Mouse (Mus musculus): ENCODE measurements around the gene Ttll11. TPM values are rescaled to one million over a fixed set of nuclear protein-coding genes. Genes with fewer than 3 reads are reported as not detected.

Gene Ttll11
- polyA plus RNA-seq, 1 experiment from 2014 or later = 6.1 TPM

DNA sequence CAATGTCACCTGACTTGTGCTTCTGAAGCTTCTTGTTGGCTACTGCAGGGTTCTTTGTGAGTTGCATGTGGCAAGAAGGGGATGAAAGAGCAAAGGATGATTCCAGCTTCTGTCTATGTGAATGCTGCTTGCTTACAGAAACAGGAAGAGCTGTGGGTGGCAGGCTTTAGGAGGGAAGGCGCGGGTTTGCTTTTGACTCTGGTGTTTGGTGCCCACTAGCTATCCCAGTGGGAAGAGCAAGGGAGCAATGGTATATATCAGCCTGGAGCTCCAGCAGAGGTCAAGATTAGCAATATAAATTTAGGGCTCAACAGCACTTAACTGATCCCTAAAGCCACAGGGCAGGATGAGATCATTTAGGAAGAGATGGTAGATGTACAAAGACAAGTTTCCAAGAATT, 82.6 kb downstream of the Ttll11 start:
- 74% methylated on average over 2 of the region's 2 CpGs for WGBS

DNA sequence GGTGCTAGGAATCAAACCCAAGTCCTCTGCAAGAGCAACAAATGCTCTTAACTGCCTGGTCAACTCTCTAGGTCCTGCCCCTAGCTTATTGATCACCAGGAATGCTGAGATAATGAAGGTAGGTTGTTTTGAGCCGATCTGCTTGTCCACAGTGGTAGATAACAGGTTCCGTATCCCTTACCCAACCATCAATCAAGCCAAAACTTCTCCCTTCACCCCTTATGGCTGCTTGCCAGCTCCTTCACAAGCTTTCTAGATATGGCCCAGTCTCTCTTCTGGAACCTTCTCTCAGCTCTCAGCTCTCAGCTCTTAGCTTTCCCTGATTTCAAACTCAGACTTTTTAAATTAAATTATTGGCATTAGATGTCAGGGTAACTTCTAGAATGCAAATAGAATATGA, 85.2 kb downstream of the Ttll11 start:
- H3K9ac ChIP-seq = no peak overlapping the region
- H3K4me1 ChIP-seq (replicated peaks) = no peaks in the 10 kb centered on the region
- WGBS = 89% methylated on average over 2 of the region's 2 CpGs
- no peak for ATAC-seq (ENCODE audit: low FRiP score, low read depth)
- no peaks in the 10 kb centered on the region for H3K9me3 ChIP-seq
- no peaks in the 10 kb centered on the region for H3K36me3 ChIP-seq
- no peaks in the 10 kb centered on the region for H3K27me3 ChIP-seq
- no peak overlapping the region for H3K4me3 ChIP-seq
- no peak overlapping the region for H3K27ac ChIP-seq (replicated peaks)
- no peak overlapping the region for H3K4me2 ChIP-seq

More for the DNA sequence above, 82.6 kb downstream of the Ttll11 start:
- Histone ChIP-seq H3K36me3 (no peaks in the 10 kb centered on the region), H3K9ac (no peak overlapping the region), H3K4me2 (no peak overlapping the region), H3K4me3 (no peak overlapping the region), H3K9me3 (no peaks in the 10 kb centered on the region), H3K27me3 (no peaks in the 10 kb centered on the region), H3K27ac (replicated peaks) (no peak overlapping the region), H3K4me1 (replicated peaks) (no peaks in the 10 kb centered on the region)
- ATAC-seq (ENCODE audit: low FRiP score, low read depth) = no peak

DNA sequence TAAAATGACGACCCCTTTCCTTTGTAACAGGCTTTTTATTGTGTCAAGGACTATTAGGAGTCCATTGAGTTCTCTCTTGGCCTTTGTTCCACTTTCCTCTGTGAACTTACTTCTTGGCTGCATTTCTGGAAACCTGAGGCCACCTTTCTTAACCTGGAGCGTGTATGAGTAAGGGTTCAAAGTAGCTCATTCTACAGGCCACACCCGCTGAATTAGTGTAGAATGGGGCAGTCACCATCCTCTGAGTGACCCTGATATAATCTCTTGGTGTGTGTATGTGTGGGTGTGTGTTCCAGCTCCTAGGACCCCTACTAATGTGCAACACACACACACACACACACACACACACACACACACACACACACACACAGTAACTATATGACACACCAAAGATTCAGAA, 89.1 kb downstream of the Ttll11 start:
- no peak overlapping the region for H3K9ac ChIP-seq
- H3K36me3 ChIP-seq = no peaks in the 10 kb centered on the region
- H3K4me3 ChIP-seq = no peak overlapping the region
- H3K27ac ChIP-seq (replicated peaks) = no peak overlapping the region
- no peaks in the 10 kb centered on the region for H3K27me3 ChIP-seq
- no peak for ATAC-seq (ENCODE audit: low FRiP score, low read depth)
- 80% methylated on average over 3 of the region's 3 CpGs for WGBS
- H3K4me1 ChIP-seq (replicated peaks) = no peaks in the 10 kb centered on the region
- H3K9me3 ChIP-seq = no peaks in the 10 kb centered on the region
- H3K4me2 ChIP-seq = no peak overlapping the region

DNA sequence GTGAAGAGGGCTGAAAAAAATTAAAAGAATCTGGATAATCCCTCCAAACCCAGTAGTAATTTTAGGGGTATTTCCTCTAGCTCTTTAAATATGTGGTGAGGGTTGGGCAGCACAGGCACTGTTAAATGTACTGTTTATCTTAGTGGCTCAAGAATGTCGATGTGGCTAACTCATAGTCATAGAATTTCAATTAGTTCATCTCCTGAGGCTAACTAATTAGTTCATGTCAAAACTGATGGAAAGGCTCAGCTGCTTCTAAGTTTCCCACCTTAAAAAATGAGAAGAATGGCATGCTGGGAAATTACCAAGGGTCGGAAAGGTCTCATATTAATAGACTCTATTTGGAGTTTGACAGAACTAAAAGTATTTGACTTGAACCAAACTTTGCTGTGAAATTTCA, 89.9 kb downstream of the Ttll11 start:
- WGBS = 53% methylated on average over 2 of the region's 2 CpGs
- H3K9me3 ChIP-seq = no peaks in the 10 kb centered on the region
- no peak overlapping the region for H3K9ac ChIP-seq
- H3K27ac ChIP-seq (replicated peaks) = no peak overlapping the region
- no peaks in the 10 kb centered on the region for H3K27me3 ChIP-seq
- H3K4me3 ChIP-seq = no peak overlapping the region
- no peak for ATAC-seq (ENCODE audit: low FRiP score, low read depth)
- no peaks in the 10 kb centered on the region for H3K36me3 ChIP-seq
- H3K4me1 ChIP-seq (replicated peaks) = no peaks in the 10 kb centered on the region
- H3K4me2 ChIP-seq = no peak overlapping the region

DNA sequence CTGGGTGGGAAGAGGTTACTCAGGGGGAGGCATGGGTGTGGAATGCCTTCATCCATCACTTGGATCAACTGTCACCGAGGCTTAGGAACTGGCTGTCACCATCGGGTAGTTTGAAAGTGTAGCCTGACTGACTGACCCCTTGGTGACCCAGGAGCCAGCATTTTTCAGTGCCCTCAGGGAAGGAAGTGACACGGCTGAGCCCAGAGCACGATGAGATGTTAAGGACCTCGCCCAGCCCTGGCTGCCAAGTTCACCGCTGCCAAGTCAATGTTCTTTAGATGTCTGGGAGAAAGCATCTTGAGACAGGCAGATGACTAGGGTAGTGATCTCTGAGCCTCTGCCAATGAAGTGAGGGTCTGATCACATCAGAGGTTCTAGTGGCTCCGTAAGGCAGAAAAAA, 95.4 kb downstream of the Ttll11 start:
- H3K9me3 ChIP-seq = no peaks in the 10 kb centered on the region
- no peak for ATAC-seq (ENCODE audit: low FRiP score, low read depth)
- no peak overlapping the region for H3K4me2 ChIP-seq
- H3K27ac ChIP-seq (replicated peaks) = no peak overlapping the region
- H3K27me3 ChIP-seq = no peaks in the 10 kb centered on the region
- no peaks in the 10 kb centered on the region for H3K36me3 ChIP-seq
- H3K9ac ChIP-seq = no peak overlapping the region
- WGBS = 49% methylated on average over 7 of the region's 7 CpGs
- H3K4me1 ChIP-seq (replicated peaks) = peaks cover 8% of the 10 kb centered on the region
- H3K4me3 ChIP-seq = no peak overlapping the region

DNA sequence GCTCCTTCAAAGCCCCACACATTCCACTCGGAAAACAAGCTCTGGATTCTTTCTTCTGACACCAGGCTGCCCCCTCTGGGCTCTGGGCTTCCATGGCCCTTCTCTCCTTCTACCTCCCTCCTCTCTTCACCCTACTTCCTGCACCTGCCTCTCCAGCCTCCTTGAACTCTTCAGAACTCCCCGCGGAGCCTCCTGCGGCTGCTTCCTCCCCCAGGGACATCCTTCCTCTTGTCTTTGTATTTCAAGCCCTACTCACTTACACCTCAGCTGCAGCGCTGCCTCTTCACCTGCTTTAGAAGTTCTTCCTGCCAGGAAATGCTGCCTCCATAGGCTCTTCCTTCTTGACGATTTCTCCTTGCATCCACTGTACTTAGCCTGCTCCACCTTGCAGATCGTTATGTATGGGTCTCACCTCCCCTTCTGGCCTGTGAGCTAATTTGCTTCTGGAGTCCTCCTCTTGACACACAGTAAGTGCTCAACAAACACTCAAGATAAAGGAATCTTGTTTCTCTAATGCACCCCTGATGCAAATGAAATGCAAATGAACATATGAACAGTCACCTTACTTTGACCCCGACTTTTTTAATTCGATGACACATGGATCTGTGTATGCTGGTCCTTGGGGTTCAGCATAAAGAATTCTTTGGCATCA, 97.3 kb downstream of the Ttll11 start:
- no peak overlapping the region for H3K27ac ChIP-seq (replicated peaks)
- ATAC-seq (ENCODE audit: low FRiP score, low read depth) = no peak
- H3K27me3 ChIP-seq = no peaks in the 10 kb centered on the region
- WGBS = 58% methylated on average over 9 of the region's 9 CpGs
- H3K36me3 ChIP-seq = no peaks in the 10 kb centered on the region
- no peak overlapping the region for H3K4me3 ChIP-seq
- H3K4me1 ChIP-seq (replicated peaks) = peaks cover 9% of the 10 kb centered on the region
- H3K9ac ChIP-seq = no peak overlapping the region
- no peaks in the 10 kb centered on the region for H3K9me3 ChIP-seq
- no peak overlapping the region for H3K4me2 ChIP-seq

DNA sequence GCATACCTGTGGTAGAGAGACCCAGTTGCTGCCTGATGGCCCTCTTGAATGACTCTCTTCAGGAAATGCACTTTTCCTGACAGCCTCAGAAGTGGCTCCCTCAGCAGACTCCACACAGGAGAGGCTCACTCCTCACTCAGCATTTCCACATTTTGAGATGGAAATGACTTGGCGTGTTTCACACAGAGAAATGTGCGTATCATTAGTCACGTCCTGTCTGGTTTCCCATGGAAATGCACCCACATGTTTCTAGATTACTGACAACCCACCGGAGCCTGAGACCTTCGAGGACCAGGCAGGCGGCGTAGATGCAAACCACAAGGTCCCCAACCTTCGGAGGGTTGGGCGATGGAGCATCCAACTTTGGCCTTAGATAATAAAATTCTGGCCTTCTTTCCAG, 97.8 kb downstream of the Ttll11 start:
- ATAC-seq (ENCODE audit: low FRiP score, low read depth) = no peak
- H3K27ac ChIP-seq (replicated peaks) = no peak overlapping the region
- H3K9me3 ChIP-seq = no peaks in the 10 kb centered on the region
- H3K4me2 ChIP-seq = no peak overlapping the region
- H3K36me3 ChIP-seq = no peaks in the 10 kb centered on the region
- no peak overlapping the region for H3K9ac ChIP-seq
- no peaks in the 10 kb centered on the region for H3K27me3 ChIP-seq
- no peak overlapping the region for H3K4me3 ChIP-seq
- peaks cover 14% of the 10 kb centered on the region for H3K4me1 ChIP-seq (replicated peaks)
- 88% methylated on average over 9 of the region's 9 CpGs for whole genome bisulfite sequencing

DNA sequence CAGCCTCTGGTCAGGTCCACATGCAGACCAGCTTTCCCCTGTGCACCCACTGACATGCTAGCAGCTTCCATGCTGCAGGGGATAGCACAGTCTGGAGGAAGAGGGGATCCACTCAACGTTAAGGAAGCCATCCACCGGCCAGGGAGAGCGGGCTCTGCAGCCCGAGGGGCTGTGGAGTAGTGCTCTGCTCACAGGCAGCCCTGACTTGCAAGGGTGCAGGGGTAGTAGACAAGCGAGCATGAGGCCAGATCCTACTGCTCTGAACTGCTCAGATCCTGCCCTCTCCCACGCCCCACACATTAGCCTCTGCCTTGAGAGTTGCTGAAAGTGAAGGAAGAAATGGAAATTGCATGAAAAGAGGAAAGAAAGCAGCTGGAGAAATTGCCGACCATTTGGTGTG, 99.4 kb downstream of the Ttll11 start:
- no peak overlapping the region for H3K4me3 ChIP-seq
- no peak overlapping the region for H3K4me2 ChIP-seq
- H3K9ac ChIP-seq = no peak overlapping the region
- H3K4me1 ChIP-seq (replicated peaks) = peaks cover 21% of the 10 kb centered on the region
- no peak overlapping the region for H3K27ac ChIP-seq (replicated peaks)
- no peaks in the 10 kb centered on the region for H3K36me3 ChIP-seq
- WGBS = 54% methylated on average over 7 of the region's 7 CpGs
- H3K9me3 ChIP-seq = no peaks in the 10 kb centered on the region
- ATAC-seq (ENCODE audit: low FRiP score, low read depth) = peak; percentile 40; the same call in 1 of the 2 replicates
- H3K27me3 ChIP-seq = no peaks in the 10 kb centered on the region

DNA sequence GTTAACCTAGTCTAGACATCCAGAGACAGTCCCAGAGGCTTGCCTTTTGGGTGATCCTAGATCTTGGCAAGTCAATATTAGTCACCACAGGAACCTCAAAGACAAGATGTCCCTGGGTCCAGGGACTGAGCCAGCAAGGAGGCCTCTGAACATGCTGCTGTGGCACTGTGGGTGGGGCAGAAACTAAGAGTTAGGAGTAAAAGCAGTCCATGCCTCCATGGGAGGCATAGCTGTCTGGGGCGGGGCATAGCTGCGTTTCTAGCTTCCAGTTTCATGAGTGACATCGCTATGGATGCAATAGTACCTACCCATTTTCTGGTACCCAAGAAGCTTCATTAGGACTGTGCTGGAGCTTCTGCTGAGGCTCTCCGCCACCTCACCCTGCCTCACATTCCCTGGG, 99.8 kb downstream of the Ttll11 start:
- H3K36me3 ChIP-seq = no peaks in the 10 kb centered on the region
- H3K4me1 ChIP-seq (replicated peaks) = peaks cover 21% of the 10 kb centered on the region
- H3K9me3 ChIP-seq = no peaks in the 10 kb centered on the region
- no peak overlapping the region for H3K9ac ChIP-seq
- H3K4me3 ChIP-seq = no peak overlapping the region
- no peaks in the 10 kb centered on the region for H3K27me3 ChIP-seq
- 84% methylated on average over 4 of the region's 4 CpGs for WGBS
- no peak overlapping the region for H3K4me2 ChIP-seq
- peak; percentile 37; the same call in 1 of the 2 replicates for ATAC-seq (ENCODE audit: low FRiP score, low read depth)
- H3K27ac ChIP-seq (replicated peaks) = no peak overlapping the region

DNA sequence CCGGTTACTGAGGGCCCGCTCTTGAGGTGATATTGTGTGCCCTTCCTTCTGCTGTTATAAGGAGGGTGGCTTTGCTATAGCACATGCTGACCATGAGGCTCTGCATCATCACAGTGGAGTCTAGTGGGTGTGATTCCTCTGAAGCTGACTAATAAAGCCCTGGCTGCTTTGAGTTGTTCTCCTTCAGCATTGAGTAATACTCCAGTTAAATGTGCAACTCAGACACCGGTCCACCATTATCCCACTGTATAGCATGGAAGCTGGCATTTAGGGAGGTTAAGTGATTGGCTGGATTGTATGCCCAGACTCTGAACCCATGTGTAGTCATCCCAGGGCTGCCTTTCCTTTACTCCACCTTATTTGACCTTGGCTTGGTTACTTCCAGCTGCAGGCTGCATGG, 101.2 kb downstream of the Ttll11 start:
- 96% methylated on average over 3 of the region's 3 CpGs for WGBS
- no peak for ATAC-seq (ENCODE audit: low FRiP score, low read depth)
- peaks cover 21% of the 10 kb centered on the region for H3K4me1 ChIP-seq (replicated peaks)
- no peak overlapping the region for H3K9ac ChIP-seq
- H3K27me3 ChIP-seq = no peaks in the 10 kb centered on the region
- H3K4me2 ChIP-seq = no peak overlapping the region
- H3K4me3 ChIP-seq = no peak overlapping the region
- H3K36me3 ChIP-seq = no peaks in the 10 kb centered on the region
- no peak overlapping the region for H3K27ac ChIP-seq (replicated peaks)
- H3K9me3 ChIP-seq = no peaks in the 10 kb centered on the region

DNA sequence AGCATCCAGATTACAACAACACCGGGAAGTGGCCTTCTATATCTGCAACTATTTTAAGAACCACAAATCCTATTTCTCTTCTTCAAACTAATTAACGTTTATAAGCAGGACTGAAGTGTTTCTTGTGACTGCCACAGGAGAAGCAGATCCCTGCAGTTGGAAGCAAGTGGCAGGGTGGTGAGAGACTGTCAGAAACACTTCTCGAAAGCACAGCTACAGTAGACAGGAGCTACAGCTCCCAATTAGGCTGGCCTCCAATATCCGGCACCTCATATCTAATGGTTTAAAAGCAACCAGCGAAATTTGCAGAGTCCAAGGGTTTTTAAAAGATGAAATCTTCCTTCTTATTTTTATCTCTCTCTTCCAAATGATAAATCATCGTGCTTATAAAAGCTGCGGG, 104.1 kb downstream of the Ttll11 start:
- Histone ChIP-seq H3K4me2 (no peak overlapping the region), H3K36me3 (no peaks in the 10 kb centered on the region), H3K9me3 (no peaks in the 10 kb centered on the region), H3K9ac (no peak overlapping the region), H3K27ac (replicated peaks) (no peak overlapping the region), H3K4me1 (replicated peaks) (peaks cover 27% of the 10 kb centered on the region), H3K4me3 (no peak overlapping the region), H3K27me3 (no peaks in the 10 kb centered on the region)
- ATAC-seq (ENCODE audit: low FRiP score, low read depth) = no peak
- 84% methylated on average over 7 of the region's 7 CpGs for WGBS

DNA sequence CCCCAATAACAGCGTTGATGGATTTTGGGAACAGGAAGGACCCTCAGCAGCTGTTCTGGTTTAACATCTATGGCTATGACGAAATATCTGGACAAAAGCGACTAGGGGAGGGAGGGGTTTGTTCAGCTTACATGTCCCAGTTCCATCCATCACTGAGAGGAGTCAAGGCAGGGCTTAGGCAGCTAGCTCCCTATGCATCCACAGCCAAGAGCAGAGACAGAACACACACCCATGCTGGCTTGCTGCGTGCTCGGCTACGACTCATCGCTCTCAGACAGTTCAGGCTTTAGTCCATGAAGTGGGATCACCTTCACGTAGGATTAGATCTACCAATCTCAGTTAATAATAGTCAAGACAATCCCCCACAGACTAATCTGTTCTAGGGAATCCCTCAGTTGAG, 105.3 kb downstream of the Ttll11 start:
- H3K4me2 ChIP-seq = no peak overlapping the region
- H3K9ac ChIP-seq = no peak overlapping the region
- peaks cover 25% of the 10 kb centered on the region for H3K4me1 ChIP-seq (replicated peaks)
- ATAC-seq (ENCODE audit: low FRiP score, low read depth) = no peak
- H3K36me3 ChIP-seq = no peaks in the 10 kb centered on the region
- H3K27ac ChIP-seq (replicated peaks) = no peak overlapping the region
- H3K4me3 ChIP-seq = no peak overlapping the region
- no peaks in the 10 kb centered on the region for H3K9me3 ChIP-seq
- WGBS = 92% methylated on average over 8 of the region's 8 CpGs
- H3K27me3 ChIP-seq = no peaks in the 10 kb centered on the region

DNA sequence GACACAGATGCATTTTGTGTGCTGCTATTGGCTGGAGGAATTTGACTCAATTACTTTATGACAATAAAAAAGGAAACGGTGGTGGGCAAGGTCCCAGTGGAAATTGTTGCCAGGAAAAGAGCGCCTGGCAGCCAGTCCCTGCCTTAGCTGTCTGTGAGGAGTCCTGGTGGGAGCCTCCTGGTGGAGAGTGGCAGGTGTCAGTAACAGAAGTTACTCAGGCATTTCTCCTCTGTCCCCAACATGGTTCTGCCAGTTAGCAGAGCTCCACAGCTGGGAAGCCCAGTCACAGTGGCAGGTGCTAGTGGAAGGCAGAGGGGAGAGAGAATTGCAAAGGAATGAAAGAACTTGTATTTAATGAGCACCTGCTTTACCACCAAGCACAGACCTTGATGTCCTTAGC, 110.5 kb downstream of the Ttll11 start:
- Histone ChIP-seq H3K36me3 (no peaks in the 10 kb centered on the region), H3K27me3 (no peaks in the 10 kb centered on the region), H3K4me1 (replicated peaks) (peaks cover 21% of the 10 kb centered on the region; the same call in 1 of the 2 replicates), H3K9ac (no peak overlapping the region), H3K4me2 (no peak overlapping the region), H3K27ac (replicated peaks) (0 out of 2 replicates have a peak overlapping the region, but pooled peaks have one; percentile 34), H3K9me3 (no peaks in the 10 kb centered on the region), H3K4me3 (no peak overlapping the region)
- ATAC-seq (ENCODE audit: low FRiP score, low read depth) = no peak
- WGBS = 31% methylated on average over 2 of the region's 2 CpGs

All from hindbrain, embryonic 15.5 days (tissue).